Mouse (Mus musculus) spleen, adult 2 months (tissue): ENCODE measurements around the gene Ankrd31. TPM values are rescaled to one million over a fixed set of nuclear protein-coding genes. Genes with fewer than 3 reads are reported as not detected.
"Not testable (repeated sequence)": the region's sequence is repeated elsewhere in the genome, so short reads cannot be mapped to it uniquely, and the experiment has no call there.

Experiments used
- DNase-seq, 2 experiments: peaks; one replicate each; pipeline versions ENCODE4 v3.0.0 to v3.0.0-alpha.2; 2012 to 2021; ENCODE audit warnings: low spot score in 2 of 2, low read depth in 1 of 2
- H3K27ac ChIP-seq: fragments of 200-500 bp; 2 replicates; pipeline ENCODE4 v1.5.1; 2012; ENCODE audit warnings: low read length, inconsistent platforms; ENCODE audit not compliant: insufficient read depth
- H3K27me3 ChIP-seq: fragments of 200-500 bp; 2 replicates; pipeline ENCODE4 v1.6.1; 2012; ENCODE audit warnings: mild to moderate bottlenecking, moderate library complexity, low read length, inconsistent platforms; ENCODE audit not compliant: control insufficient read depth, insufficient read depth
- H3K36me3 ChIP-seq: fragments of 200-500 bp; 2 replicates; pipeline ENCODE4 v1.6.1; 2012; ENCODE audit warnings: mild to moderate bottlenecking, low read length, inconsistent platforms; ENCODE audit not compliant: control insufficient read depth, insufficient read depth
- H3K4me1 ChIP-seq: fragments of 200-500 bp; 2 replicates; pipeline ENCODE4 v1.6.1; 2011; ENCODE audit warnings: inconsistent platforms; ENCODE audit not compliant: control insufficient read depth, insufficient read depth, insufficient read length
- H3K4me3 ChIP-seq: fragments of 200-500 bp; 2 replicates; pipeline ENCODE4 v1.5.1; 2011; ENCODE audit warnings: mild to moderate bottlenecking, inconsistent platforms; ENCODE audit not compliant: insufficient read depth, insufficient read length; ENCODE audit errors: extremely low read depth
- CTCF ChIP-seq: fragments of 200-500 bp; IDR thresholded peaks from 2 replicates; pipeline ENCODE4 v1.5.1; 2011; ENCODE audit warnings: mild to moderate bottlenecking, inconsistent platforms; ENCODE audit not compliant: insufficient read depth, insufficient read length, insufficient replicate concordance; ENCODE audit errors: extremely low read depth
- POLR2A ChIP-seq: fragments of 200-500 bp; IDR thresholded peaks from 2 replicates; pipeline ENCODE4 v1.6.1; 2011; ENCODE audit warnings: low read depth, low read length, inconsistent platforms
- WGBS: fragments of 180-500 bp; shearing (Covaris S2); methylation state at CpG from one replicate; pipeline ENCODE4 v1.1.7; 2018; 5-methylcytosine and 5-hydroxymethylcytosine counted together
- polyA plus RNA-seq: library from polyadenylated mRNA; depleted of rRNA; stranded (reverse); fragments of >200 nt; gene quantifications from 2 replicates; pipeline ENCODE4 v1.2.3, GENCODE M21; 2012

Gene Ankrd31
- polyA plus RNA-seq, 1 experiment = not detected

- Histone ChIP-seq H3K27me3 (no peaks in the 10 kb centered on the region), H3K27ac (no peak overlapping the region), H3K4me3 (no peak overlapping the region), H3K36me3 (no peaks in the 10 kb centered on the region), H3K4me1 (no peaks in the 10 kb centered on the region)
- TF ChIP-seq POLR2A = no peak
- TF ChIP-seq CTCF = no peak
- no peak for DNase-seq
- 54% methylated on average over 6 of the region's 6 CpGs for WGBS
Observed at GRCm38 (mm10) chr13:96936173-96936777, 188.2 kb downstream of the Ankrd31 start.

DNA sequence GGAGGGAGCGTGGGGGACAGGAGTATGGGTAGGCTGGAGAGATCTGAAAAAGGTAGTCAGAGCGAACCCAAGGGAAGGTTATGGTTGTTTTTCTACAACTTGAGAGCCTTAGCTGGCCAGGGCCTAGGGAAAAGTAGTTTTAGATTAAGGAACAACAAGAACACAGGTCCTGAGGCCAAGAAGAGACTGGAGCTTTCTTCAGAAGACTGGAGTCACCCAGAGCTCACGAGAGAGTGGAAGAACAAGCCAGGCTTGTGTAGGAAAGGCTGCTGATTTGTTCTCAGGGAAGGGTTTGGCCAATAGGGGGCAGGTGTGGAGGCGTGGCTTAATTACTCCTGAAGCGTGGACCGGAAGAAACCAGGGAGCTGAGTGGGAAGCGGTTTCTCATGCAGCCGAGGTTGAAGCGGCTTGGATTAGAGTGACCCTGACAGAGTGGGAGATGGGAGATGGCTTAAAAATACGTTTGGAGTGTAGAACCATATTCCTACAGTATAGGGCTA lies 189.0 kb downstream of the Ankrd31 start:
- DNase-seq = no peak
- WGBS = 92% methylated on average over 10 of the region's 10 CpGs
- Histone ChIP-seq H3K36me3 (no peaks in the 10 kb centered on the region), H3K4me1 (no peaks in the 10 kb centered on the region), H3K4me3 (no peak overlapping the region), H3K27ac (no peak overlapping the region), H3K27me3 (no peaks in the 10 kb centered on the region)
- no peak for TF ChIP-seq CTCF
- no peak for TF ChIP-seq POLR2A

GRCm38 (mm10) chr13:96939680-96940079 lies 191.6 kb downstream of the Ankrd31 start:
- 88% methylated on average over 10 of the region's 10 CpGs for WGBS
- no peak for DNase-seq
- TF ChIP-seq CTCF = no peak
- TF ChIP-seq POLR2A = no peak

DNA sequence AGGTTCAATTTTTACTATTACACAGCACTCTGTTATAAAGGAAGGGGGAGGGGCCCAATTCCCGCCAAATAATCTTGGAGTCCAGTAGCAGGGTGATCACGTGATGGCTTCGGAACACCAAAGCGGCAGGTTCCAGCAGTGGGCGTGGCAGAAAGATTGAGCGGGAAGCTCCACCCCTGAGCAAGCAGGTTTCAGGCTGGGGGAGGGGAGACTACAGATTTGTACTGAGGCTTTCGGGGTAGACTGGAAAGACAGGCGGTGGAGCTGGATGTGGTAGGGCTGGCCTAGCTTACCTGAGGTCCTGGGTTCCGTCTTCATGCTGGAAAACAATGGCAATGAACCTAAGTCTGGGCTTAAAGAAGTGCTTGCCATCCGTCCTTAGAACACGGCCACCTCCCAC lies 193.4 kb downstream of the Ankrd31 start:
- H3K36me3 ChIP-seq, H3K4me3 ChIP-seq, H3K27ac ChIP-seq, H3K27me3 ChIP-seq, H3K4me1 ChIP-seq, DNase-seq: not testable (repeated sequence)
- WGBS = 92% methylated on average over 11 of the region's 11 CpGs

More at GRCm38 (mm10) chr13:96939680-96940079, 191.6 kb downstream of the Ankrd31 start:
- Histone ChIP-seq H3K4me3 (no peak overlapping the region), H3K36me3 (no peaks in the 10 kb centered on the region), H3K27me3 (no peaks in the 10 kb centered on the region), H3K4me1 (no peaks in the 10 kb centered on the region), H3K27ac (no peak overlapping the region)

DNA sequence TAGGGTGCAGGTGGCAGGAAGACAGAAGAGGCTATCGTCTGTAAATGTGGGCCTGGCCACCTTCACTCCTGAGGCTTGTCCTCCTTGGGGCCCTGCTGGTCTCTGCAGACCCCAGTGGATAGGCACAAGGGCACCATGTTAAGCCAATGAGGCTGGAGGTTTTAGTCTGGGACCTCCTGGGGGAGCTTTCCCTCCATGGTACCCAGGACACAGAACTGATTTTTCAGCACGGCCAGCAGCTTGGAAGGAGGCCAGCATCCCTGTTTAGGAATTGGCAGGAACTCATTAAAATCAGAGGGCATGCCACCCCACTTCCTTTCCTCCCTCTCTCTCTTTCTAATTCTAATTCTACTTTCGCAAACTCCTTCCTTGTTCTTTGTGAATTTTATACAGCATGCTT lies 195.5 kb downstream of the Ankrd31 start:
- H3K4me1 ChIP-seq = no peaks in the 10 kb centered on the region
- no peak overlapping the region for H3K27ac ChIP-seq
- H3K36me3 ChIP-seq = no peaks in the 10 kb centered on the region
- no peak overlapping the region for H3K4me3 ChIP-seq
- TF ChIP-seq CTCF (no peak), POLR2A (no peak)
- WGBS = 48% methylated on average over 3 of the region's 3 CpGs
- no peak for DNase-seq
- H3K27me3 ChIP-seq = no peaks in the 10 kb centered on the region

GRCm38 (mm10) chr13:96945748-96946147 lies 197.7 kb downstream of the Ankrd31 start:
- WGBS = 91% methylated on average over 4 of the region's 4 CpGs
- DNase-seq = no peak
- H3K4me3 ChIP-seq = no peak overlapping the region
- H3K4me1 ChIP-seq = no peaks in the 10 kb centered on the region
- TF ChIP-seq CTCF (no peak), POLR2A (no peak)
- no peak overlapping the region for H3K27ac ChIP-seq
- H3K27me3 ChIP-seq = no peaks in the 10 kb centered on the region
- H3K36me3 ChIP-seq = no peaks in the 10 kb centered on the region

- Histone ChIP-seq H3K4me3 (no peak overlapping the region), H3K4me1 (no peaks in the 10 kb centered on the region), H3K27me3 (no peaks in the 10 kb centered on the region), H3K36me3 (no peaks in the 10 kb centered on the region), H3K27ac (no peak overlapping the region)
- TF ChIP-seq POLR2A (no peak), CTCF (no peak)
- WGBS = 90% methylated on average over 7 of the region's 7 CpGs
- no peak for DNase-seq
Observed at GRCm38 (mm10) chr13:96947722-96948121, 199.7 kb downstream of the Ankrd31 start.
